ENCODE assay signal across 8 mouse cellular contexts in the genomic region with DNA sequence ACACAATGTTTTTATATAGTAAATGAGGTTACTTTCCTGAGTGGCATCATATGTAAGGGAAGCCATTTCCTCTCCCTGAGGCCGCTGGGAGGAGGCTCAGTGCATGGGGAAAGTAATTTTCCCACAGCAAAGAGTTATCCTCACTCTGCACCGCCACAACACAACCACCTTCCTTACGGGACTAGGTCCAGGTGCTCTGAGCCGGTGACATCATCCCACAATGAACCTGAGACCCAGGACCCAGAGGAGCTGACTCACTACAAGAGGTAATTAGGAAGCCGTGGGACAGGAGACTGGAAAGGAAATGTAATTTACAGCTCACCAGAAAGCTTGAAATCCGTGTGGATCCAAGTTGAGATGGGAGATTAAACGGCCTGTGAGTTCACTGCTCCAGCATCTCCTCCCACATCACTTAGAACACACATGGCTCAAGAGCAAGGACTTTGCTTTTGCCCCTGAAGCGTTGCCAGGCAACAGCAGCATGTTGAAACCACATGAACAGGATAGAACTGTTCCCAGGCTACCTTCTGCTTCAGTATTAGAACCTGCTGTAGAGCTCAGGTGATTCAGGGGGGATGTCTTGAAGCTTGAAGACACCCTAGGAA.
DNase-seq lines count a peak whose midpoint lies in the region; ATAC-seq lines count a peak whose summit lies in the region.

No protein-coding gene starts in this region.

- no peak overlapping the region for H3K9ac ChIP-seq in embryonic facial prominence, embryonic 12.5 days
- H3K9ac ChIP-seq in limb, embryonic 13.5 days = no peak overlapping the region

- H3K4me2 ChIP-seq in embryonic facial prominence, embryonic 12.5 days (replicated peaks) = no peak overlapping the region
- 0 out of 2 replicates have a peak overlapping the region, but pooled peaks have one; percentile 2 for H3K4me2 ChIP-seq in limb, embryonic 13.5 days (replicated peaks)

- H3K9me3 ChIP-seq in embryonic facial prominence, embryonic 12.5 days = no peaks in the 10 kb centered on the region
- H3K9me3 ChIP-seq in limb, embryonic 13.5 days = no peaks in the 10 kb centered on the region

- H3K27me3 ChIP-seq in embryonic facial prominence, embryonic 12.5 days = no peaks in the 10 kb centered on the region
- no peaks in the 10 kb centered on the region for H3K27me3 ChIP-seq in limb, embryonic 13.5 days

- H3K4me1 ChIP-seq in embryonic facial prominence, embryonic 12.5 days = peaks cover 19% of the 10 kb centered on the region
- peaks cover 19% of the 10 kb centered on the region for H3K4me1 ChIP-seq in limb, embryonic 13.5 days

- H3K27ac ChIP-seq in embryonic facial prominence, embryonic 12.5 days = no peak overlapping the region
- peak overlapping the region; percentile 28; the same call in 1 of the 2 replicates for H3K27ac ChIP-seq in limb, embryonic 13.5 days

- peak; percentile 15 to 16 for DNase-seq in cerebellum, postnatal 10 days
- no peak for DNase-seq in cerebellum, postnatal 4 days (ENCODE audit: low spot score in 2 of 2)
- peak; percentile 20 to 24 for DNase-seq in lung, adult 18-20 months
- DNase-seq in lung, postnatal 4 days = no peak
- no peak for DNase-seq in embryo, embryonic 10.5 days (ENCODE audit: low spot score)
- DNase-seq in thymus, postnatal 25 days = no peak

- 46% methylated on average over 8 of the region's 8 CpGs for WGBS in embryonic facial prominence, embryonic 12.5 days
- WGBS in limb, embryonic 13.5 days = 28% methylated on average over 8 of the region's 8 CpGs

- no peak overlapping the region for H3K4me3 ChIP-seq in embryonic facial prominence, embryonic 12.5 days
- H3K4me3 ChIP-seq in limb, embryonic 13.5 days = no peak overlapping the region

- no peaks in the 10 kb centered on the region for H3K36me3 ChIP-seq in embryonic facial prominence, embryonic 12.5 days
- H3K36me3 ChIP-seq in limb, embryonic 13.5 days = no peaks in the 10 kb centered on the region

- peak; percentile 71; the same call in 1 of the 2 replicates for ATAC-seq in embryonic facial prominence, embryonic 12.5 days (ENCODE audit: insufficient number of reproducible peaks, insufficient read depth, low FRiP score, low TSS enrichment)
- ATAC-seq in limb, embryonic 13.5 days (ENCODE audit: low FRiP score, low read depth) = peak; percentile 81

Comparison
In these comparisons a context has a peak if more than half of its experiments do, and no peak if none do; other contexts are left out.
1. DNase-seq: peak in cerebellum, postnatal 10 days (2 of 2) and lung, adult 18-20 months (2 of 2); none in cerebellum, postnatal 4 days (0 of 2), lung, postnatal 4 days (0 of 2), embryo, embryonic 10.5 days (single experiment) and thymus, postnatal 25 days (single experiment).